ENCODE assay signal across 10 mouse cellular contexts in the genomic region with DNA sequence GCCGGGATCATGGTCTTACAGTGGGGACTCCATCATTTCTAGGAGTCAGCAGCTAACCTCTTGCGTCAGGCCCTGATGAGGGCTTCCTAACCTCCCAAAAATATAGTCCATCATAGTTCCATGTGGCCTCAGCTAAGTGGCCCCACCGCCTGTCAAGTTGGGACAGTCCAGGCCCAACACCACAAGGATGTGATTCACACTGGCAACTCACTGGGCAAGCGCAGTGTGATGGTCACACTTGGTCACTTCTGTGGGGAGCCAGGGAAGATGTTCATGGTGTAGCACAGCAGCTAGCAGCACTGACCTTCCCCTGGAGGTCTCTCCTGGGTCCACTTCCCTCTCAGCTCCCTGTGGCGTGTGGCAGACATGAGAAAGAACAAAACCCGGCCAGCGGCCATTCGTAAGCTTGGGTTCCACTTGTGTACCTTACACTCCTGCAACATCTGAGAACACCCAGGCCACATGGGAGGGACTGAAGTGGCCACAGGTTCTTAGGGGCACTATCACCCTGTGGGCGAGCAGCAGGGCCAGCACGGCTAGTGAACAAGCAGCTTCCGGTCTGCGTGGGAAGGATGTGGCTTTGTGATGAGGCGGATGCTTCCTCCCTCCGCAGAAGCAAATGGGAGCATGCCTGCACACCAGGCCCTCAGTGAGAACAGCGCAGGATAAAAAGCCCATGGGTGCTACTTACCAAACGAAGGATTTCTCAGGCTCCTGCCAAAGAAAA. TPM values are rescaled to one million over a fixed set of nuclear protein-coding genes. Genes with fewer than 3 reads are reported as not detected.
DNase-seq lines count a peak whose midpoint lies in the region; ATAC-seq and TF ChIP-seq lines count a peak whose summit lies in the region.
"Had no signal": no experiment of that assay in that cellular context is flagged by ENCODE, and none has a peak within 500 bp of the region (broad histone marks: within the 10 kb centered on the region; RNA-seq: fewer than 3 reads in every experiment).

No protein-coding gene starts in this region.

- no peak overlapping the region for H3K4me2 ChIP-seq in kidney, embryonic 14.5 days (replicated peaks; ENCODE audit: low read depth, low read length)
- H3K4me2 ChIP-seq in hindbrain, embryonic 16.5 days (ENCODE audit: low read length), result no peak overlapping the region

- WGBS in kidney, embryonic 14.5 days, result 85% methylated on average over 16 of the region's 16 CpGs
- 81% methylated on average over 16 of the region's 16 CpGs for WGBS in kidney, adult 2 months
- 91% methylated on average over 16 of the region's 16 CpGs for WGBS in hindbrain, embryonic 16.5 days

- H3K27ac ChIP-seq in kidney, embryonic 14.5 days (ENCODE audit: low read depth, low read length), result no peak overlapping the region
- no peak overlapping the region for H3K27ac ChIP-seq in kidney, adult 2 months (ENCODE audit: insufficient read depth, low read depth, low read length)
- no peak overlapping the region for H3K27ac ChIP-seq in hindbrain, embryonic 16.5 days (ENCODE audit: low read depth, low read length)
- H3K27ac ChIP-seq: embryonic facial prominence, embryonic 12.5 days had no signal

- no peak overlapping the region for H3K9ac ChIP-seq in kidney, embryonic 14.5 days (ENCODE audit: low read depth, low read length)
- no peak overlapping the region for H3K9ac ChIP-seq in hindbrain, embryonic 16.5 days (ENCODE audit: low read depth, low read length)
- H3K9ac ChIP-seq: embryonic facial prominence, embryonic 12.5 days had no signal

- DNase-seq in kidney, adult 2 months, result no peak
- no peak for DNase-seq in embryo, embryonic 10 days (ENCODE audit: low spot score)
- DNase-seq in left cerebral cortex, postnatal 25 days (ENCODE audit: low spot score in 2 of 2), result no peak
- no peak for DNase-seq in urinary bladder, postnatal 14 days (ENCODE audit: low spot score)

- H3K4me3 ChIP-seq in kidney, embryonic 14.5 days (ENCODE audit: low read length), result no peak overlapping the region
- no peak overlapping the region for H3K4me3 ChIP-seq in kidney, adult 2 months (ENCODE audit: insufficient read depth, low read depth, low read length)
- H3K4me3 ChIP-seq in hindbrain, embryonic 16.5 days (ENCODE audit: low read length), result no peak overlapping the region

- H3K9me3 ChIP-seq in kidney, embryonic 14.5 days (ENCODE audit: control insufficient read depth, low read length), result no peaks in the 10 kb centered on the region
- H3K9me3 ChIP-seq in hindbrain, embryonic 16.5 days (ENCODE audit: control insufficient read depth, low read length), result no peaks in the 10 kb centered on the region
- H3K9me3 ChIP-seq: embryonic facial prominence, embryonic 12.5 days had no signal

- H3K36me3 ChIP-seq in kidney, embryonic 14.5 days (ENCODE audit: control insufficient read depth, insufficient read depth, low read length), result peaks cover 17% of the 10 kb centered on the region
- 0 out of 2 replicates have a peak, but pooled peaks cover 2% of the 10 kb centered on the region for H3K36me3 ChIP-seq in kidney, adult 2 months (ENCODE audit: control insufficient read depth, insufficient read depth, low read length)
- peaks cover 16% of the 10 kb centered on the region for H3K36me3 ChIP-seq in hindbrain, embryonic 16.5 days (ENCODE audit: control insufficient read depth, insufficient read depth, low read length)

- no peak for TF ChIP-seq POLR2A in kidney, adult 2 months (IDR thresholded peaks at IDR 0.05; ENCODE audit: low read depth, low read length)

- ATAC-seq in kidney, embryonic 14.5 days (ENCODE audit: low FRiP score, low TSS enrichment), result peak; percentile 13; the same call in 1 of the 2 replicates
- peak; percentile 82 for ATAC-seq in activated CD4-positive, CD25-positive, alpha-beta regulatory T cell, adult 4 months
- ATAC-seq in hindbrain, embryonic 16.5 days, result peak; percentile 22
- ATAC-seq in neutrophil, adult 5-6 weeks (ENCODE audit: extremely low read depth, insufficient number of reproducible peaks, low FRiP score, poor library complexity, severe bottlenecking), result peak; percentile 25; the same call in 1 of the 2 replicates

- no peak for TF ChIP-seq CTCF in kidney, adult 2 months (conservative IDR thresholded peaks at IDR 0.05; ENCODE audit: insufficient read depth, insufficient read length, low read depth, low read length)

- no peaks in the 10 kb centered on the region for H3K27me3 ChIP-seq in kidney, embryonic 14.5 days (ENCODE audit: control insufficient read depth, insufficient read depth, low read length)
- H3K27me3 ChIP-seq in kidney, adult 2 months (replicated peaks; ENCODE audit: control insufficient read depth, insufficient read depth, low read length), result no peaks in the 10 kb centered on the region
- no peaks in the 10 kb centered on the region for H3K27me3 ChIP-seq in hindbrain, embryonic 16.5 days (replicated peaks; ENCODE audit: control insufficient read depth, insufficient read depth, low read length)
- H3K27me3 ChIP-seq: embryonic facial prominence, embryonic 12.5 days; Patski had no signal

- intact Hi-C loops in left cerebral cortex, postnatal 25 days (cut with DNase I), result loop anchor here (1.0 kb wide), 2 partner anchors 91 to 129 kb away; a partner anchor contains a TSS

- peaks cover 8% of the 10 kb centered on the region for H3K4me1 ChIP-seq in kidney, embryonic 14.5 days (ENCODE audit: control insufficient read depth, insufficient read depth, low read length)
- peaks cover 12% of the 10 kb centered on the region; the same call in 1 of the 2 replicates for H3K4me1 ChIP-seq in kidney, adult 2 months (ENCODE audit: control insufficient read depth, insufficient read depth, low read length)
- H3K4me1 ChIP-seq in hindbrain, embryonic 16.5 days (ENCODE audit: control insufficient read depth, insufficient read depth, low read depth, low read length), result peaks cover 6% of the 10 kb centered on the region

RNA-seq across cellular contexts. Expression of a gene that starts 9.1 kb away (rescaled TPM):
- polyA plus RNA-seq in kidney, embryonic 14.5 days (2014; fragmentation: Nextera tagmentation; extraction: Ambion mirVana), result 16.3 and 85.4 TPM in 2 replicates
- 283 and 352 TPM in 2 replicates for polyA plus RNA-seq in kidney, adult 2 months (2012; rRNA removed)
- polyA plus RNA-seq in activated CD4-positive, CD25-positive, alpha-beta regulatory T cell, adult 4 months (2017; shearing (Covaris generic)), result 10 to 100 TPM; 18.9 to 63.4 TPM
- 31.8 and 35.4 TPM in 2 replicates for polyA plus RNA-seq in hindbrain, embryonic 16.5 days (2015; fragmentation: Nextera tagmentation; extraction: Ambion mirVana)
- total RNA-seq in neutrophil, adult 5-6 weeks (2017), result 33.5 and 38.6 TPM in 2 replicates
- 100 to 1,000 TPM; 106 to 109 TPM for total RNA-seq in left cerebral cortex, postnatal 25 days (2021)

RNA-seq across cellular contexts. Expression of a gene that starts 24.4 kb away (rescaled TPM):
- polyA plus RNA-seq in kidney, embryonic 14.5 days (2014; fragmentation: Nextera tagmentation; extraction: Ambion mirVana), result 10.4 and 19.9 TPM in 2 replicates
- polyA plus RNA-seq in kidney, adult 2 months (2012; rRNA removed), result 7.9 and 8.2 TPM in 2 replicates
- 10 to 100 TPM; 10.6 to 10.7 TPM for polyA plus RNA-seq in activated CD4-positive, CD25-positive, alpha-beta regulatory T cell, adult 4 months (2017; shearing (Covaris generic))
- polyA plus RNA-seq in hindbrain, embryonic 16.5 days (2015; fragmentation: Nextera tagmentation; extraction: Ambion mirVana), result 15.9 and 17.0 TPM in 2 replicates
- 10.6 and 10.7 TPM in 2 replicates for total RNA-seq in neutrophil, adult 5-6 weeks (2017)
- total RNA-seq in left cerebral cortex, postnatal 25 days (2021), result 10 to 100 TPM; 16.7 to 18.2 TPM

Comparison
In these comparisons a context has a peak if more than half of its experiments do, and no peak if none do; other contexts are left out.
1. ATAC-seq: peak in every context shown above with its lines; median percentile 82 in activated CD4-positive, CD25-positive, alpha-beta regulatory T cell, adult 4 months; 25 in neutrophil, adult 5-6 weeks; 22 in hindbrain, embryonic 16.5 days; 13 in kidney, embryonic 14.5 days.